Mouse (Mus musculus): ENCODE measurements around the gene Shisal2a. TPM values are rescaled to one million over a fixed set of nuclear protein-coding genes. Genes with fewer than 3 reads are reported as not detected.

Shisal2a gene
- polyA plus RNA-seq, 1 experiment from 2014 or later, result 3.9 TPM

GRCm38 (mm10) chr4:108349836-108350547 lies 33.2 kb downstream of the Shisal2a start:
- no peak for DNase-seq (ENCODE audit: low spot score)
- WGBS, result 25% methylated on average over 8 of the region's 8 CpGs
- no peak overlapping the region for H3K9ac ChIP-seq (ENCODE audit: low read depth, low read length)

GRCm38 (mm10) chr4:108349064-108349463 lies 34.1 kb downstream of the Shisal2a start:
- Histone ChIP-seq H3K27me3 (replicated peaks; ENCODE audit: control insufficient read depth, insufficient read depth, low read length) (no peaks in the 10 kb centered on the region), H3K9ac (ENCODE audit: low read depth, low read length) (no peak overlapping the region), H3K4me2 (ENCODE audit: low read depth, low read length) (no peak overlapping the region), H3K36me3 (ENCODE audit: control insufficient read depth, insufficient read depth, low read length) (no peaks in the 10 kb centered on the region), H3K4me3 (ENCODE audit: low read depth, low read length) (no peak overlapping the region), H3K4me1 (ENCODE audit: control insufficient read depth, insufficient read depth, low read length) (peaks cover 50% of the 10 kb centered on the region), H3K9me3 (ENCODE audit: control insufficient read depth, low read length) (no peaks in the 10 kb centered on the region), H3K27ac (replicated peaks; ENCODE audit: low read depth, low read length) (peak overlapping the region; percentile 84)
- DNase-seq (ENCODE audit: low spot score), result no peak
- 60% methylated on average over 3 of the region's 3 CpGs for WGBS
- no peak for ATAC-seq (ENCODE audit: low read depth)

More at GRCm38 (mm10) chr4:108349836-108350547, 33.2 kb downstream of the Shisal2a start:
- Histone ChIP-seq H3K27ac (replicated peaks; ENCODE audit: low read depth, low read length) (peak overlapping the region; percentile 84), H3K4me2 (ENCODE audit: low read depth, low read length) (0 out of 2 replicates have a peak overlapping the region, but pooled peaks have one; percentile 2), H3K4me1 (ENCODE audit: control insufficient read depth, insufficient read depth, low read length) (peaks cover 44% of the 10 kb centered on the region), H3K9me3 (ENCODE audit: control insufficient read depth, low read length) (no peaks in the 10 kb centered on the region), H3K4me3 (ENCODE audit: low read depth, low read length) (no peak overlapping the region), H3K27me3 (replicated peaks; ENCODE audit: control insufficient read depth, insufficient read depth, low read length) (no peaks in the 10 kb centered on the region), H3K36me3 (ENCODE audit: control insufficient read depth, insufficient read depth, low read length) (no peaks in the 10 kb centered on the region)
- ATAC-seq (ENCODE audit: low read depth), result no peak

- H3K4me2 ChIP-seq (ENCODE audit: low read depth, low read length), result no peak overlapping the region
- peaks cover 53% of the 10 kb centered on the region for H3K4me1 ChIP-seq (ENCODE audit: control insufficient read depth, insufficient read depth, low read length)
- no peaks in the 10 kb centered on the region for H3K9me3 ChIP-seq (ENCODE audit: control insufficient read depth, low read length)
Observed at GRCm38 (mm10) chr4:108348256-108348875, 34.8 kb downstream of the Shisal2a start.

GRCm38 (mm10) chr4:108347111-108347510 lies 36.0 kb downstream of the Shisal2a start:
- ATAC-seq (ENCODE audit: low read depth), result no peak
- peaks cover 53% of the 10 kb centered on the region for H3K4me1 ChIP-seq (ENCODE audit: control insufficient read depth, insufficient read depth, low read length)
- no peak overlapping the region for H3K9ac ChIP-seq (ENCODE audit: low read depth, low read length)
- H3K27me3 ChIP-seq (replicated peaks; ENCODE audit: control insufficient read depth, insufficient read depth, low read length), result no peaks in the 10 kb centered on the region
- H3K4me2 ChIP-seq (ENCODE audit: low read depth, low read length), result no peak overlapping the region
- H3K36me3 ChIP-seq (ENCODE audit: control insufficient read depth, insufficient read depth, low read length), result no peaks in the 10 kb centered on the region
- H3K27ac ChIP-seq (replicated peaks; ENCODE audit: low read depth, low read length), result no peak overlapping the region
- H3K9me3 ChIP-seq (ENCODE audit: control insufficient read depth, low read length), result no peaks in the 10 kb centered on the region
- no peak overlapping the region for H3K4me3 ChIP-seq (ENCODE audit: low read depth, low read length)
- no peak for DNase-seq (ENCODE audit: low spot score)
- 83% methylated on average over 5 of the region's 5 CpGs for WGBS

More at GRCm38 (mm10) chr4:108348256-108348875, 34.8 kb downstream of the Shisal2a start:
- Histone ChIP-seq H3K27me3 (replicated peaks; ENCODE audit: control insufficient read depth, insufficient read depth, low read length) (no peaks in the 10 kb centered on the region), H3K27ac (replicated peaks; ENCODE audit: low read depth, low read length) (peak overlapping the region; percentile 59), H3K9ac (ENCODE audit: low read depth, low read length) (no peak overlapping the region), H3K4me3 (ENCODE audit: low read depth, low read length) (no peak overlapping the region), H3K36me3 (ENCODE audit: control insufficient read depth, insufficient read depth, low read length) (no peaks in the 10 kb centered on the region)
- WGBS, result 42% methylated on average over 5 of the region's 5 CpGs
- ATAC-seq (ENCODE audit: low read depth), result 0 out of 2 replicates have a peak, but pooled peaks have one; percentile 1
- no peak for DNase-seq (ENCODE audit: low spot score)

GRCm38 (mm10) chr4:108345826-108346225 lies 37.3 kb downstream of the Shisal2a start:
- H3K4me2 ChIP-seq (ENCODE audit: low read depth, low read length), result no peak overlapping the region
- H3K4me1 ChIP-seq (ENCODE audit: control insufficient read depth, insufficient read depth, low read length), result peaks cover 46% of the 10 kb centered on the region
- no peak overlapping the region for H3K9ac ChIP-seq (ENCODE audit: low read depth, low read length)
- peak overlapping the region; percentile 70 for H3K27ac ChIP-seq (replicated peaks; ENCODE audit: low read depth, low read length)
- H3K27me3 ChIP-seq (replicated peaks; ENCODE audit: control insufficient read depth, insufficient read depth, low read length), result no peaks in the 10 kb centered on the region
- ATAC-seq (ENCODE audit: low read depth) (peak; percentile 30; the same call in 1 of the 2 replicates), DNase-seq (ENCODE audit: low spot score) (peak; percentile 72)
- 31% methylated on average over 5 of the region's 5 CpGs for WGBS
- no peaks in the 10 kb centered on the region for H3K9me3 ChIP-seq (ENCODE audit: control insufficient read depth, low read length)
- no peak overlapping the region for H3K4me3 ChIP-seq (ENCODE audit: low read depth, low read length)
- no peaks in the 10 kb centered on the region for H3K36me3 ChIP-seq (ENCODE audit: control insufficient read depth, insufficient read depth, low read length)

- H3K4me2 ChIP-seq (ENCODE audit: low read depth, low read length), result 0 out of 2 replicates have a peak overlapping the region, but pooled peaks have one; percentile 10
- 11% methylated on average over 7 of the region's 7 CpGs for WGBS
Observed at GRCm38 (mm10) chr4:108344631-108345083, 38.5 kb downstream of the Shisal2a start.

GRCm38 (mm10) chr4:108339277-108339690 lies 43.9 kb downstream of the Shisal2a start:
- H3K4me3 ChIP-seq (ENCODE audit: low read depth, low read length), result no peak overlapping the region
- 7% methylated on average over 4 of the region's 4 CpGs for WGBS
- 0 out of 2 replicates have a peak overlapping the region, but pooled peaks have one; percentile 7 for H3K27ac ChIP-seq (replicated peaks; ENCODE audit: low read depth, low read length)
- H3K9ac ChIP-seq (ENCODE audit: low read depth, low read length), result no peak overlapping the region
- peaks cover 42% of the 10 kb centered on the region for H3K36me3 ChIP-seq (ENCODE audit: control insufficient read depth, insufficient read depth, low read length)
- no peaks in the 10 kb centered on the region for H3K9me3 ChIP-seq (ENCODE audit: control insufficient read depth, low read length)
- H3K27me3 ChIP-seq (replicated peaks; ENCODE audit: control insufficient read depth, insufficient read depth, low read length), result no peaks in the 10 kb centered on the region
- no peak overlapping the region for H3K4me2 ChIP-seq (ENCODE audit: low read depth, low read length)
- peak; percentile 81 for DNase-seq (ENCODE audit: low spot score)
- 0 out of 2 replicates have a peak, but pooled peaks cover 3% of the 10 kb centered on the region for H3K4me1 ChIP-seq (ENCODE audit: control insufficient read depth, insufficient read depth, low read length)
- ATAC-seq (ENCODE audit: low read depth), result peak; percentile 60

More at GRCm38 (mm10) chr4:108344631-108345083, 38.5 kb downstream of the Shisal2a start:
- Histone ChIP-seq H3K27me3 (replicated peaks; ENCODE audit: control insufficient read depth, insufficient read depth, low read length) (no peaks in the 10 kb centered on the region), H3K36me3 (ENCODE audit: control insufficient read depth, insufficient read depth, low read length) (peaks cover 8% of the 10 kb centered on the region; the same call in 1 of the 2 replicates), H3K9ac (ENCODE audit: low read depth, low read length) (no peak overlapping the region), H3K4me1 (ENCODE audit: control insufficient read depth, insufficient read depth, low read length) (peaks cover 34% of the 10 kb centered on the region), H3K27ac (replicated peaks; ENCODE audit: low read depth, low read length) (peak overlapping the region; percentile 70), H3K4me3 (ENCODE audit: low read depth, low read length) (no peak overlapping the region), H3K9me3 (ENCODE audit: control insufficient read depth, low read length) (no peaks in the 10 kb centered on the region)
- DNase-seq (ENCODE audit: low spot score) (peak; percentile 88), ATAC-seq (ENCODE audit: low read depth) (peak; percentile 78)

GRCm38 (mm10) chr4:108338811-108339210 lies 44.3 kb downstream of the Shisal2a start:
- Histone ChIP-seq H3K27me3 (replicated peaks; ENCODE audit: control insufficient read depth, insufficient read depth, low read length) (no peaks in the 10 kb centered on the region), H3K4me3 (ENCODE audit: low read depth, low read length) (no peak overlapping the region), H3K9ac (ENCODE audit: low read depth, low read length) (no peak overlapping the region), H3K4me1 (ENCODE audit: control insufficient read depth, insufficient read depth, low read length) (0 out of 2 replicates have a peak, but pooled peaks cover 2% of the 10 kb centered on the region), H3K36me3 (ENCODE audit: control insufficient read depth, insufficient read depth, low read length) (peaks cover 44% of the 10 kb centered on the region), H3K27ac (replicated peaks; ENCODE audit: low read depth, low read length) (peak overlapping the region; percentile 7; the same call in 1 of the 2 replicates), H3K9me3 (ENCODE audit: control insufficient read depth, low read length) (no peaks in the 10 kb centered on the region), H3K4me2 (ENCODE audit: low read depth, low read length) (no peak overlapping the region)
- DNase-seq (ENCODE audit: low spot score), result no peak
- WGBS, result 69% methylated on average over 10 of the region's 10 CpGs
- ATAC-seq (ENCODE audit: low read depth), result peak; percentile 9; the same call in 1 of the 2 replicates
